Mouse (Mus musculus): ENCODE measurements around the gene D1Pas1.

- TF ChIP-seq CTCF (IDR thresholded peaks at IDR 0.05; ENCODE audit: low read depth, low read length) (no peak), TAL1 (conservative IDR thresholded peaks at IDR 0.05; ENCODE audit: low read depth, low read length) (no peak)
These were observed 48.5 kb downstream of the D1Pas1 start for GRCm38 (mm10) chr1:187015673-187016072.

Data from G1E (cell line).